Mouse (Mus musculus) stomach, embryonic 14.5 days (tissue): Measurements from ENCODE around the gene Itpr1. TPM values are rescaled to one million over a fixed set of nuclear protein-coding genes. Genes with fewer than 3 reads are reported as not detected.

Source experiments
- ATAC-seq: fragments of 200-750 bp; cut with Nextera tagmentation; 2 replicates; pipeline ENCODE4 v1.8.0; 2017; ENCODE audit warnings: low read depth, moderate TSS enrichment; ENCODE audit not compliant: insufficient number of reproducible peaks, insufficient read depth, low FRiP score
- H3K27ac ChIP-seq: fragments of 300-500 bp; sonication (generic); 2 replicates; pipeline ENCODE4 v1.5.1; 2014; ENCODE audit warnings: mild to moderate bottlenecking, low read length, moderate library complexity, mixed read lengths
- H3K27me3 ChIP-seq: fragments of 300-500 bp; sonication (generic); 2 replicates; pipeline ENCODE4 v1.6.1; 2014; ENCODE audit warnings: low read length, control low read depth, mixed read lengths; ENCODE audit not compliant: control insufficient read depth, insufficient read depth
- H3K36me3 ChIP-seq: fragments of 300-500 bp; sonication (generic); 2 replicates; pipeline ENCODE4 v1.6.1; 2014; ENCODE audit warnings: mild to moderate bottlenecking, control low read depth, low read length, moderate library complexity, mixed read lengths; ENCODE audit not compliant: control insufficient read depth, insufficient read depth
- H3K4me1 ChIP-seq: fragments of 300-500 bp; sonication (generic); 2 replicates; pipeline ENCODE4 v1.6.1; 2014; ENCODE audit warnings: low read length, control low read depth, mixed read lengths; ENCODE audit not compliant: control insufficient read depth, insufficient read depth
- H3K4me2 ChIP-seq: fragments of 300-500 bp; sonication (generic); replicated peaks from 2 replicates; pipeline ENCODE4 v1.6.1; 2014; ENCODE audit warnings: low read depth, low read length, control low read depth
- H3K4me3 ChIP-seq: fragments of 300-500 bp; sonication (generic); 2 replicates; pipeline ENCODE4 v1.5.1; 2014; ENCODE audit warnings: low read depth, low read length, control low read depth
- H3K9ac ChIP-seq: fragments of 300-500 bp; sonication (generic); replicated peaks from 2 replicates; pipeline ENCODE4 v1.6.1; 2014; ENCODE audit warnings: low read depth, mild to moderate bottlenecking, control low read depth, low read length, moderate library complexity, mixed read lengths
- H3K9me3 ChIP-seq: fragments of 300-500 bp; sonication (generic); 2 replicates; pipeline ENCODE4 v1.6.1; 2016; ENCODE audit warnings: low read depth, low read length, control low read depth; ENCODE audit not compliant: control insufficient read depth
- WGBS: fragments of 180-500 bp; shearing (Covaris S2); extraction: QIAGEN DNeasy Blood & Tissue Kit; methylation state at CpG from one replicate; pipeline ENCODE4 v1.1.7; 2014; 5-methylcytosine and 5-hydroxymethylcytosine counted together
- polyA plus RNA-seq: library from polyadenylated mRNA; unstranded; fragments of >200 nt; fragmentation: Nextera tagmentation; extraction: Ambion mirVana; gene quantifications from 2 replicates; pipeline ENCODE4 v1.2.1, GENCODE M21; 2014

The Itpr1 gene
- polyA plus RNA-seq, 1 experiment from 2014 or later, result 13.5 TPM

DNA sequence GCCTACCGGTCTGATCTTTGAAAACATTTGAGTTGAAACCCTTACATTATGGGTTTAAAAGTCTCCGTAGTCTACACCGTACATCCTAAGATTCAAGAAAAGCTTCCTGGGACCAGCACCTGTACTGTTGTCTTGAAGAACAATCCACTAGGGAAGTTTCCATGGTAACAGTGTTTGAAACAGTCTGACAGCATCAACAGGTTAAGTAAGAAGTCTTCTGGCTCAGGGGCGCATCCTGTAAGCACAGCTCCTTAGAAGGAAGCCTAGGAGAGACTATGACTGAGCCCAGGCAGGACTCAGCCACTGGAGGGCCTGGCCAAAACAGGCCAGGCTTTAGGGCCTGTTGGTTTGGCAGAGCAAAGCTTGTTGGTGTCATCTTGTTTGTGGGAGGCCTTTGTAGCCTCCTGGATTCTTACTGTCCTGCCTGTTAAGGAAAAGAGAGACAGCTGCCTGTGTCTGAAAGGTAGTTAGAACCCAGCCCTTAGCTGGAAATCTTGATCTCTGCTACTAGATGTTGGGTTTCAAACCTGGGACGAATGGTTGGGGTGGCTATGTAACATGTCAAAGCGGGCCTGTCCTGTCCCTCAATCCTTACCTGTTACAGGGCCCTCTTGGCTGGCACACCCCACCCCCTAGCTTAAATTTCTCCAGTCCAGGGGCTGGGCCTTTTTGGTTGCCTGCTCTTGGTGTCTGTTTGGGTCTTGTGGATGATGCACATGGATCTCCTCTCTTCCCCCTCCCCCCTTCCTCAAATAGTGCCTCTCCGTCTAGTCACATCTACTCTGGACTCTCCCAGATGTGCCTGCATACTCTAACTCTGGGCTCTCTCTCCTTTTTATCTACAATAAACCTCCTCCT, 242.3 kb downstream of the Itpr1 start:
- 89% methylated on average over 7 of the region's 7 CpGs for WGBS

DNA sequence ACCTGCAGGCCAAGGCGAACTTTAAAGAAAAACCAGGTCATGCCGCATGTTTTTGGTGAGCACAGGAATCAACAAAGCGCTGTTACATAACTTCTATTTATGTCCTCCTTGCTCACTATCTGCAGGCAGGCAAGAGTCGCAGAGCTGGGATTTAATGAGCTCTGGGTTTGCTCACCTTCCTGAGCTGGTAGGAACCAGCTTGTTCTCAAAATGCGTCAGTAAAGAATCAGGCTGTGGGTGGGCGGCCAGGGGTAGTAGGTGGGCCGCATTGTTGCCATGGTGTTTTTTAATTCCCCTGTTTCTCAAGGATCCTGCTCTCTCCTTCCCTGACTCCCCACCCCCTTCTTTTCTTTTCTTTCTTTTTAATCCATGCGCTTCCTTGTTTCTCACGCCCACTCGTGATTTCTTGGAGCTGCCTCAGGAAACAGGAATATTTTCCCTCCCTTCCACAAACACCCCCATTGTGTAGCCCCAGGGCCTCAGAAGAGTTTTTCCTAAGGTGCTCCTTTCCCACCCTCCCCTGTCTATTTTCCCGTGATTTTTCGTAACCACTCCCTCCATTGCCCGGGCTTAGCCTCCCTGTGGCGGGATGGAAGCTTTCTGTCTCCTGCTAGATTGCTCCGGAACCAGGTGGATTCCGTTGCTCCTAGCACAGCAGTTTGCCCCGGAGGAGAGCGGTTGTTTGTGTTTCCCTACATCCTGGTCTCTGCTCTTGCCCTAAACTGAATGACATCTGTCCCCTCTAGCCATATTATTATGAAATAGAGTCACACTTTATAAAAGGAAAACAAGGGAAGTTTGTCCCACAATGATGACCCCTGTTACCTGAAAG, 243.6 kb downstream of the Itpr1 start:
- WGBS, result 16% methylated on average over 18 of the region's 18 CpGs
- Histone ChIP-seq H3K9ac (no peak overlapping the region), H3K27ac (peak overlapping the region; percentile 48), H3K27me3 (no peaks in the 10 kb centered on the region), H3K4me3 (no peak overlapping the region), H3K4me2 (peak overlapping the region; percentile 22), H3K36me3 (no peaks in the 10 kb centered on the region), H3K4me1 (peaks cover 23% of the 10 kb centered on the region), H3K9me3 (no peaks in the 10 kb centered on the region)
- peak; percentile 30; the same call in 1 of the 2 replicates for ATAC-seq

More for the DNA sequence above, 242.3 kb downstream of the Itpr1 start:
- Histone ChIP-seq H3K36me3 (no peaks in the 10 kb centered on the region), H3K27ac (no peak overlapping the region), H3K9ac (no peak overlapping the region), H3K4me3 (no peak overlapping the region), H3K9me3 (no peaks in the 10 kb centered on the region), H3K4me2 (no peak overlapping the region), H3K4me1 (peaks cover 23% of the 10 kb centered on the region), H3K27me3 (no peaks in the 10 kb centered on the region)
- ATAC-seq, result no peak

GRCm38 (mm10) chr6:108457063-108457405, 244.1 kb downstream of the Itpr1 start:
- no peaks in the 10 kb centered on the region for H3K27me3 ChIP-seq
- H3K4me2 ChIP-seq, result peak overlapping the region; percentile 22
- H3K4me3 ChIP-seq, result no peak overlapping the region
- no peaks in the 10 kb centered on the region for H3K9me3 ChIP-seq
- 8% methylated on average over 5 of the region's 5 CpGs for WGBS
- peaks cover 23% of the 10 kb centered on the region for H3K4me1 ChIP-seq
- peak; percentile 68 for ATAC-seq
- H3K9ac ChIP-seq, result no peak overlapping the region
- H3K27ac ChIP-seq, result peak overlapping the region; percentile 48
- no peaks in the 10 kb centered on the region for H3K36me3 ChIP-seq

DNA sequence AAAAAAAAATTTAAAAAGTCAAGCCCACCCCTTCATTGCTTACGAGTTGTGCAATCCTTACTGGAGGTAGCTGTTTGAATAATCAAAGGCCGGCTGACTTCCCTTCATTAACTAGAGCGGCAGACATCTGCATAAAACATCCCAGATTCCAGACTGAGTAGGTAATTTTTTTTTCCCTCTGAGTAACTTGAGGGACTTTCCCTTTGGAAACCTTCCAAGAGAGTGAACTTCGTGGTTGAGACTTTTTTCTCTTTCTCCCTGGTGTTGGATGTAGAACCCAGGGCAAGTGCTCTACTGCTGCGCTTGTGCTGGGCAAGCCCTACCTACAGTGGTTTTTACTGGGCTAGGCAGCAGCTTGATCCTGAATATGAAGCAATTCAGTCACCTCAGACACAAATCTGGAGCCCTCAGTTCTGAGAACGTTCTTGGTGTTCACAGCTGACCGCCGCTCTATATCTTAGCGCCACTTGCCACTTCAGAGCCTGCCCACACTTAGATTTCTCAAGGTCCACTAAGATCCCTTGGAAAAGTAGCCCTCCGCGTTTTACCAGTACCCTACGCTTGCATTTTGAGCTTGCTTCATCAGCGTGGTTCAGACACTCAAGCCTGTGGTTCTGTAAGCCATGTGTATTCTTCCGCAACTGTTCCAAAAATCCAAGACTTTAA, 244.8 kb downstream of the Itpr1 start:
- WGBS, result 44% methylated on average over 14 of the region's 14 CpGs
- H3K9me3 ChIP-seq, result no peaks in the 10 kb centered on the region
- H3K36me3 ChIP-seq, result no peaks in the 10 kb centered on the region
- peak overlapping the region; percentile 77 for H3K27ac ChIP-seq
- ATAC-seq, result 0 out of 2 replicates have a peak, but pooled peaks have one; percentile 31
- H3K4me3 ChIP-seq, result no peak overlapping the region
- H3K9ac ChIP-seq, result no peak overlapping the region
- H3K27me3 ChIP-seq, result no peaks in the 10 kb centered on the region
- no peak overlapping the region for H3K4me2 ChIP-seq
- H3K4me1 ChIP-seq, result peaks cover 23% of the 10 kb centered on the region

DNA sequence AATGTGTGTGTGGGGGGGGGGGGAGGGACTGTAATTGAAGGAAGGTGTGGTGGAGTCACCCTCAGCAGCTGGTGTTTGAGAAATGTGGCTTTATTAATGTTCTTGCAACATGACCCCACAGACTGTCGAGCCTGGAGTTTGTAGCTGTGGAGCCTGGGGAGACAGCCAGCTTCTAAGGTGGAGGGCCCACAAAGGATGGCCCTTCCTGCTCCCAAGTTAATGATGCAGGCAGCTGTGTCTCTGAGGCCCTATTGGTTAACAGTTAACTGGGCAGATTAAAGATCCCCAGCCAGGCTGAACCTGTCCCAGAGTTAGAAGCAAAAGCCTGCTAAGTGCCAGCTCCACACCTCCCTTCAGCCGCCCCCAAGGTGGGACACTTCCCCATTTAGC, 245.3 kb downstream of the Itpr1 start:
- H3K36me3 ChIP-seq, result no peaks in the 10 kb centered on the region
- H3K27me3 ChIP-seq, result no peaks in the 10 kb centered on the region
- no peaks in the 10 kb centered on the region for H3K9me3 ChIP-seq
- no peak overlapping the region for H3K4me2 ChIP-seq
- no peak overlapping the region for H3K4me3 ChIP-seq
- peak; percentile 40; the same call in 1 of the 2 replicates for ATAC-seq
- WGBS, result 35% methylated on average over 2 of the region's 2 CpGs
- no peak overlapping the region for H3K9ac ChIP-seq
- H3K4me1 ChIP-seq, result peaks cover 23% of the 10 kb centered on the region
- peak overlapping the region; percentile 77; the same call in 1 of the 2 replicates for H3K27ac ChIP-seq

GRCm38 (mm10) chr6:108458826-108459225, 245.9 kb downstream of the Itpr1 start:
- H3K4me1 ChIP-seq, result peaks cover 23% of the 10 kb centered on the region
- H3K36me3 ChIP-seq, result no peaks in the 10 kb centered on the region
- H3K9me3 ChIP-seq, result no peaks in the 10 kb centered on the region
- H3K9ac ChIP-seq, result no peak overlapping the region
- ATAC-seq, result no peak
- no peaks in the 10 kb centered on the region for H3K27me3 ChIP-seq
- WGBS, result 86% methylated on average over 11 of the region's 11 CpGs
- no peak overlapping the region for H3K4me3 ChIP-seq
- H3K4me2 ChIP-seq, result no peak overlapping the region
- no peak overlapping the region for H3K27ac ChIP-seq

- H3K4me2 ChIP-seq, result no peak overlapping the region
- H3K9ac ChIP-seq, result no peak overlapping the region
- H3K27ac ChIP-seq, result no peak overlapping the region
- no peak for ATAC-seq
- no peaks in the 10 kb centered on the region for H3K36me3 ChIP-seq
- 76% methylated on average over 8 of the region's 8 CpGs for WGBS
- no peak overlapping the region for H3K4me3 ChIP-seq
- no peaks in the 10 kb centered on the region for H3K27me3 ChIP-seq
- no peaks in the 10 kb centered on the region for H3K9me3 ChIP-seq
- 0 out of 2 replicates have a peak, but pooled peaks cover 5% of the 10 kb centered on the region for H3K4me1 ChIP-seq
These were observed 251.5 kb downstream of the Itpr1 start for GRCm38 (mm10) chr6:108464308-108464979.

DNA sequence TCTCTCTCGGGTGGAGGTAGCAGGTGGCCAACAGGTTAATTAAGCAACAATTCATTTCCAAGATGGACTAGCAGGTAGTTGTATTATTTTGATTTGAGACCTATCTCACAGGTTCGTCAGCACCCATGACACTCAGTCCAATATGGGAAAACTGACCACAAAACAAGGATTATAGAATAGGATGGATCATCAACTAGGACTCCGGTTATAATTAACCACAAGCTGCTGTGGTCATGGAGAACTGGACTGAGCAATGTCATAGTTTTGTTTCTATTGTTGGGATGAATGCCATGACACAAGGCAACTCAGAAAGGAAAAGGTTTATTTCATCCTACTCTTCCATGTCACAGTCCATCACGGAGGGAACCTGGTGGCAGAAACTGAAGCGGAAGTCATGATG, 252.3 kb downstream of the Itpr1 start:
- Histone ChIP-seq H3K4me2 (no peak overlapping the region), H3K4me1 (0 out of 2 replicates have a peak, but pooled peaks cover 5% of the 10 kb centered on the region), H3K9ac (no peak overlapping the region), H3K4me3 (no peak overlapping the region), H3K27me3 (no peaks in the 10 kb centered on the region), H3K36me3 (no peaks in the 10 kb centered on the region), H3K9me3 (no peaks in the 10 kb centered on the region), H3K27ac (no peak overlapping the region)
- WGBS, result 91% methylated on average over 5 of the region's 5 CpGs
- ATAC-seq, result no peak
